Mouse (Mus musculus): ENCODE measurements around the gene Ccdc183. TPM values are rescaled to one million over a fixed set of nuclear protein-coding genes. Genes with fewer than 3 reads are reported as not detected.
A peak's percentile ranks its signal among the peaks of the same experiment; 100 is the strongest.

Ccdc183 gene
- polyA plus RNA-seq, 2 experiments = 0.08 TPM; not detected in 1

DNA sequence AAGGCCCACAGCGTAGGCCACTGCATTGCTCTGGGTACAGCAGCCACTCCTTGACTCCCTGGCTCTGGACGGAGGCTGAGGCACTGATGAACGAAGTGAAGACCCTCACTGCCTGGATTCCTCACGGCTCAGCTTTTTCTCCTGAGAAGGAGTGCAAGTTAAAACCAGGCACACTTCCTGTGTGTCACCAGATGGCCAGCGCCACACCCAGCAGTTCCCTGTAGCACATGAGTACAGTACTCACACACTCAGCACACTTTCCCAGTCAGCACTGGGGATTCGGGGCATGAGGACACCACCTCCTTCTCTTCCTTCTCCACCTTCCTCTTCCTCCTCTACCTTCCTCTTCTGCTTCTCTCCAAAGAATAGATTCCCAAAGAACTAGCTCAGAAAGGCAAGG is 10.3 kb upstream of the Ccdc183 start, which contains the start of gene Fcna:
Gene Fcna, minus strand, starts transcription at position 220 of the 400 bp plus-strand sequence.
- no peak within 1 kb of the TSS for H3K9ac ChIP-seq (replicated peaks)
- TF ChIP-seq CTCF (IDR thresholded peaks at IDR 0.05; ENCODE audit: low read depth) (no peak), EP300 (IDR thresholded peaks at IDR 0.05; ENCODE audit: low read depth) (no peak)
- no peaks in the 10 kb centered on the region for H3K36me3 ChIP-seq (replicated peaks; ENCODE audit: control insufficient read depth, insufficient read depth, low read depth)
- H3K9me3 ChIP-seq (ENCODE audit: control insufficient read depth, low read length) = no peaks in the 10 kb centered on the region
- WGBS (ENCODE audit: insufficient replicate concordance) = 49% methylated on average over 6 of the region's 6 CpGs
- H3K27me3 ChIP-seq (ENCODE audit: control insufficient read depth, insufficient read depth, low read length) = no peaks in the 10 kb centered on the region
- H3K4me3 ChIP-seq (ENCODE audit: insufficient read depth in 1 of 2, low read depth in 2 of 2, low read length in 2 of 2) = no peak within 1 kb of the TSS
- no peak for ATAC-seq (ENCODE audit: insufficient read depth)
- H3K4me1 ChIP-seq (replicated peaks; ENCODE audit: control insufficient read depth in 2 of 2, insufficient read depth in 2 of 2, low read length in 1 of 2) = no peaks in the 10 kb centered on the region
- H3K4me2 ChIP-seq (ENCODE audit: low read depth) = no peak within 1 kb of the TSS
- H3K27ac ChIP-seq = no peak within 1 kb of the TSS
- DNase-seq (ENCODE audit: low read depth in 3 of 3, low spot score in 3 of 3) = no peak

- 32% methylated on average over 5 of the region's 5 CpGs for WGBS (ENCODE audit: insufficient replicate concordance)
- no peak for DNase-seq (ENCODE audit: low read depth in 3 of 3, low spot score in 3 of 3)
- Histone ChIP-seq H3K36me3 (replicated peaks; ENCODE audit: control insufficient read depth, insufficient read depth, low read depth) (no peaks in the 10 kb centered on the region), H3K9me3 (ENCODE audit: control insufficient read depth, low read length) (no peaks in the 10 kb centered on the region), H3K9ac (replicated peaks) (no peak overlapping the region), H3K27me3 (ENCODE audit: control insufficient read depth, insufficient read depth, low read length) (no peaks in the 10 kb centered on the region), H3K4me3 (ENCODE audit: insufficient read depth in 1 of 2, low read depth in 2 of 2, low read length in 2 of 2) (no peak overlapping the region), H3K4me1 (replicated peaks; ENCODE audit: control insufficient read depth in 2 of 2, insufficient read depth in 2 of 2, low read length in 1 of 2) (peaks cover 0 to 5% of the 10 kb centered on the region in 2 experiments; a peak in 2 of 4 replicates), H3K4me2 (ENCODE audit: low read depth) (no peak overlapping the region), H3K27ac (no peak overlapping the region)
- ATAC-seq (ENCODE audit: insufficient read depth) = no peak
- TF ChIP-seq CTCF (IDR thresholded peaks at IDR 0.05; ENCODE audit: low read depth) (no peak), EP300 (IDR thresholded peaks at IDR 0.05; ENCODE audit: low read depth) (no peak)
Observed at GRCm38 (mm10) chr2:25625986-25626385, 8.5 kb upstream of the Ccdc183 start.

- peak within 1 kb of the TSS; percentile 51 to 61 for H3K4me3 ChIP-seq (ENCODE audit: insufficient read depth in 1 of 2, low read depth in 2 of 2, low read length in 2 of 2)
- H3K27me3 ChIP-seq (ENCODE audit: control insufficient read depth, insufficient read depth, low read length) = peaks cover 15% of the 10 kb centered on the region
- peak within 1 kb of the TSS; percentile 69 for H3K4me2 ChIP-seq (ENCODE audit: low read depth)
- peaks cover 0 to 6% of the 10 kb centered on the region in 2 experiments; a peak in 2 of 4 replicates for H3K4me1 ChIP-seq (replicated peaks; ENCODE audit: control insufficient read depth in 2 of 2, insufficient read depth in 2 of 2, low read length in 1 of 2)
- H3K9ac ChIP-seq (replicated peaks) = no peak within 1 kb of the TSS
- ATAC-seq (ENCODE audit: insufficient read depth) (peak; percentile 78), DNase-seq (ENCODE audit: low read depth in 3 of 3, low spot score in 3 of 3) (peak; percentile 56 to 60 (median 59))
- no peaks in the 10 kb centered on the region for H3K36me3 ChIP-seq (replicated peaks; ENCODE audit: control insufficient read depth, insufficient read depth, low read depth)
- H3K27ac ChIP-seq = no peak within 1 kb of the TSS
- TF ChIP-seq EP300 (IDR thresholded peaks at IDR 0.05; ENCODE audit: low read depth) = no peak
- peak; percentile 88 for TF ChIP-seq CTCF (IDR thresholded peaks at IDR 0.05; ENCODE audit: low read depth)
- no peaks in the 10 kb centered on the region for H3K9me3 ChIP-seq (ENCODE audit: control insufficient read depth, low read length)
- 8% methylated on average over 34 of the region's 34 CpGs for WGBS (ENCODE audit: insufficient replicate concordance)
Observed at GRCm38 (mm10) chr2:25621229-25622200, 4.0 kb upstream of the Ccdc183 start, which contains the start of gene Tmem141. Tmem141 (minus strand) TSS chr2:25622005.

- peaks cover 21% of the 10 kb centered on the region for H3K27me3 ChIP-seq (ENCODE audit: control insufficient read depth, insufficient read depth, low read length)
- WGBS (ENCODE audit: insufficient replicate concordance) = 51% methylated on average over 4 of the region's 4 CpGs
Observed at GRCm38 (mm10) chr2:25620852-25621228, 3.4 kb upstream of the Ccdc183 start.

GRCm38 (mm10) chr2:25620386-25620785 is 2.9 kb upstream of the Ccdc183 start:
- Histone ChIP-seq H3K4me3 (ENCODE audit: insufficient read depth in 1 of 2, low read depth in 2 of 2, low read length in 2 of 2) (no peak overlapping the region), H3K36me3 (replicated peaks; ENCODE audit: control insufficient read depth, insufficient read depth, low read depth) (no peaks in the 10 kb centered on the region), H3K27ac (no peak overlapping the region), H3K4me2 (ENCODE audit: low read depth) (no peak overlapping the region), H3K9ac (replicated peaks) (no peak overlapping the region), H3K4me1 (replicated peaks; ENCODE audit: control insufficient read depth in 2 of 2, insufficient read depth in 2 of 2, low read length in 1 of 2) (peaks cover 0 to 6% of the 10 kb centered on the region in 2 experiments; a peak in 2 of 4 replicates), H3K9me3 (ENCODE audit: control insufficient read depth, low read length) (no peaks in the 10 kb centered on the region), H3K27me3 (ENCODE audit: control insufficient read depth, insufficient read depth, low read length) (peaks cover 23% of the 10 kb centered on the region)
- WGBS (ENCODE audit: insufficient replicate concordance) = 17% methylated on average over 6 of the region's 6 CpGs
- ATAC-seq (ENCODE audit: insufficient read depth) (no peak), DNase-seq (ENCODE audit: low read depth in 3 of 3, low spot score in 3 of 3) (no peak)
- TF ChIP-seq CTCF (IDR thresholded peaks at IDR 0.05; ENCODE audit: low read depth) = no peak
- no peak for TF ChIP-seq EP300 (IDR thresholded peaks at IDR 0.05; ENCODE audit: low read depth)

More at GRCm38 (mm10) chr2:25620852-25621228, 3.4 kb upstream of the Ccdc183 start:
- H3K36me3 ChIP-seq (replicated peaks; ENCODE audit: control insufficient read depth, insufficient read depth, low read depth) = no peaks in the 10 kb centered on the region
- H3K9me3 ChIP-seq (ENCODE audit: control insufficient read depth, low read length) = no peaks in the 10 kb centered on the region
- TF ChIP-seq EP300 (IDR thresholded peaks at IDR 0.05; ENCODE audit: low read depth) (no peak), CTCF (IDR thresholded peaks at IDR 0.05; ENCODE audit: low read depth) (no peak)
- H3K9ac ChIP-seq (replicated peaks) = no peak overlapping the region
- DNase-seq (ENCODE audit: low read depth in 3 of 3, low spot score in 3 of 3) = no peak
- peaks cover 0 to 6% of the 10 kb centered on the region in 2 experiments; a peak in 2 of 4 replicates for H3K4me1 ChIP-seq (replicated peaks; ENCODE audit: control insufficient read depth in 2 of 2, insufficient read depth in 2 of 2, low read length in 1 of 2)
- H3K4me3 ChIP-seq (ENCODE audit: insufficient read depth in 1 of 2, low read depth in 2 of 2, low read length in 2 of 2) = no peak overlapping the region
- H3K27ac ChIP-seq = no peak overlapping the region
- ATAC-seq (ENCODE audit: insufficient read depth) = no peak
- no peak overlapping the region for H3K4me2 ChIP-seq (ENCODE audit: low read depth)

All from liver, embryonic 14.5 days (tissue).